Mouse (Mus musculus): Measurements from ENCODE around the gene Zfp341.

DNA sequence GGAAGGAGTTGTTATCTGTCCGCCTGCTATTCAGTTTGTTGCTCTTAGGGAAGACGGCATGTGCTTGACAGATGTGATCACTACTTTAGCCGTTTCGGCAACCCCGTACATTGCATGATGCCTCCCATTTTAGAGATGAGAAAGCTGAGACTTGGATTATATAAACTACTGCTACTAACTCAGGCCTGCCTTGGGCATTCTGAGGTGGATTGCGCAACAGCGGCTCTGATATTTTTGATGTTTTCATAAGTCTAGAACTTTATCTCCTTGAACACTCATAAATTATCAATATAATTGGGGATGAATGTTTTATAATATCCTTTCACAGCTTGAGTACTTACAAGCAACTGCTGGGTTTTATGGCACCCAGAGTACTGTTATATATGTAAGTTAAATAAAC is 55.6 kb downstream of the Zfp341 start:
- TF ChIP-seq CTCF (IDR thresholded peaks at IDR 0.05; ENCODE audit: control insufficient read depth, insufficient read depth, low read length) (no peak), POLR2A (IDR thresholded peaks at IDR 0.05; ENCODE audit: borderline replicate concordance, control insufficient read depth, low read depth, low read length) (no peak)

Data from bone marrow, adult 2 months (tissue).